Mouse (Mus musculus) testis, postnatal 10 days (tissue): ENCODE data around the gene Mfap1b.
"Not testable (repeated sequence)": the region's sequence is repeated elsewhere in the genome, so short reads cannot be mapped to it uniquely, and the experiment has no call there.

ENCODE experiments used
- DNase-seq: peaks from one replicate; pipeline ENCODE4 v3.0.0; 2021; ENCODE audit warnings: low spot score

The Mfap1b gene

DNA sequence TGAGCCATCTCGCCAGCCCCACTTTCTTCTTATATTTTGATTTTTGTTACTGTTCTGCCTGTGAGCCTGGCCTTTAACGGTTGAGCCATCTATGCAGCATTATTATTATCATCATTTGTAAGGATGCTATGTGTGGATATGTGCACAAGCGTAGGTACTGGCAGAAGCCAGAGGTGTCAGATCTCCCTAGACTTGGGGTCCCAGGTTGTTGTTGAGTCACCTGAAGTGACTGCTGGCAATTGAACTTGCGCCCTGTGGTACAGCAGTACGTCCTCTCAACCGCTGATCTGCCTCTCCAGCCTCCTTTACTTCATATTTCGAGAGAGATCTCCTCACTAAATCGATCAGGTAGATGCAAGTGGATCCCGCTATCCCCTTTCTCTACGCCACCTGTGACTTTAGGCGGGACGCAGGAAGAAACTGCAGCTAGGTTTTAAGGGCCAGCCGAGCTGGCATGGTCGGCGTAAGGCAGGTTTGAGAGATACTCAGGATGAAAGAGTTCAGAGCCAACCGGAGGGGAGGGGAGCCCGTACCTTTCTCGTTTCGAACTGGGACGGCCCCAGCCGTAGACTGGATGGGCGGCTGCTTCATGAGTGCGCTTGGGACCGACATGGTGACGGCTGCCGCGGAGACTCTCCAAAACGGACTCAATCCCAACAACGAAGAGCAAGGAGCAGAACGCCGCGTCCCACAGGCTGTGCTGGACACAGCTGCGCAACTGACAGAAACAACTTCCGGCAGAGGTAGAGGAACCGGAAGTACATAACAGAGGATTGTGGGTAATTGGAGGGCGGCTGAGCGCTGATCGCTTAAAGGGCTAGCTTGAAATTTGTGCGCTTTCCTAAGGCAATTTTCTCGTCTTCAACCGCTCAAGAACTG, at the start of gene Mfap1b:
Mfap1b (minus strand) TSS at position 767 of the 879 bp plus-strand sequence.
- DNase-seq = peak; percentile 79

DNA sequence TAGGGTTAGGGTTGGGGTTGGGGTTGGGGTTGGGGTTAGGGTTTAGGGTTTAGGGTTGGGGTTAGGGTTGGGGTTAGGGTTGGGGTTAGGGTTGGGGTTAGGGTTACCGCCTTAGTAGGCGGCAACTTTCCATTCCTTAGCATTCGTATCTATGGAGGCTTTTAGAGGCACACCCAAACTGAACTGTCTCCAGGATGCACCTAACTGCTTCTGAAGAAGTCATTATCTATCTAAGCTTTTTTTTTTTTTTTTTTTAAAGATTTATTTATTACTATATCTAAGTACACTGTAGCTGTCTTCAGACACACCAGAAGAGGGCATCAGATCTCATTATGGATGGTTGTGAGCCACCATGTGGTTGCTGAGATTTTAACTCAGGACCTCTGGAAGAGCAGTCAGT, 49.0 kb upstream of the Mfap1b start:
- DNase-seq = not testable (repeated sequence)

DNA sequence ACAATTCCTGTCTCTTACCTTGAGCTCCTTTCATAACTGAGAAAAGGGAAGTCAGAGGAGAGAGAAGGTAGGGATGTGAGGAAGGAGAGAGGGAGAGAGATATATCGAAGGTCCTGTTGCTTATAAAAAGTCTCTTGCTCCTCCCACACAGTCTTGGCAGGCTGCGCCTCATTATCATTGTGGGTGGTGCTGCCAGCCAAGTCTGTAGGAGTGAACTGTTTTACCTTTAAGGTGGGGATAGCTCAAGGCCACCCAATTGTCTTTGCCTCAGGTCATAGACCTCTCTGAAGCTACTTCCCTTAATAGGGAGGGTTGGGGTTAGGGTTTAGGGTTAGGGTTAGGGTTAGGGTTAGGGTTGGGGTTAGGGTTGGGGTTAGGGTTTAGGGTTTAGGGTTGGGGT, 48.1 kb upstream of the Mfap1b start:
- no peak for DNase-seq

DNA sequence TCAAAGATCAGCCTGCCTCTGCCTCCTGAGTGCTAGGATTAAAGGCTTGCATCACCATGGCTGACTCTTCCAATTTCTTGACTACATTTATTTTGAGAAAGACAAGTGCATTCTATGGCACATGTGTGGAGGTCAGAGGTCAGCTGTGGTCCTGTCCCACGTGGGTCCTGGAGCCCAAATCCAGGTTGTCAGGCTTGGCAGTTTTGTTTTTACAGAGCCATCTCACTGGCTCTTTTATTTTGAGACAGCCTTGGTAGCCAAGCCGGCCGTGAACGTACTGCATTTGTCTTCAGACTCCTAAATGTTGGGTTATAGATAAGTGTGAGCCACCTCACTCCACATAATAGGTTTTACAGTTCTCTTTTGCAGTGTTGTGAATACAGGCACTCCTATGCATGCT, 44.8 kb upstream of the Mfap1b start:
- not testable (repeated sequence) for DNase-seq

DNA sequence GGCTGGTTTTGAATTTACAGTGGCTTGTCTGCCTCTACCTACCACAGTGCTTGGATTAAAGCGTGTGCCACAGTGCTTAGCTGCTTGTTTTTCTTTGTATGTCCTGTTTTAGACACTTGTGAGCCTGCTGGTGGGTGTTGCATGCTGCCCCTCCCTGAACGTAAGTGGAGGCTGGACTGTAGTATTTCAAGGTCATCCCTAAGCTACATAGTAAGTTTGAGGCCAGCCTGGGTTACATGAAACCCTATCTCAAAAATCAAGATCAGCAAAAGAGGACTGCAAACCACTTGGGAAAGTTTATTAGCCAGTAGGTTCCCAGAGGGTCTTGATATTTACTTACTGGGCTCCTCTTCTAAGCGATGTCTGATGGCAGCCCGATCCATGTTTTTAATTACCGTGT, 44.2 kb upstream of the Mfap1b start:
- DNase-seq = no peak

DNA sequence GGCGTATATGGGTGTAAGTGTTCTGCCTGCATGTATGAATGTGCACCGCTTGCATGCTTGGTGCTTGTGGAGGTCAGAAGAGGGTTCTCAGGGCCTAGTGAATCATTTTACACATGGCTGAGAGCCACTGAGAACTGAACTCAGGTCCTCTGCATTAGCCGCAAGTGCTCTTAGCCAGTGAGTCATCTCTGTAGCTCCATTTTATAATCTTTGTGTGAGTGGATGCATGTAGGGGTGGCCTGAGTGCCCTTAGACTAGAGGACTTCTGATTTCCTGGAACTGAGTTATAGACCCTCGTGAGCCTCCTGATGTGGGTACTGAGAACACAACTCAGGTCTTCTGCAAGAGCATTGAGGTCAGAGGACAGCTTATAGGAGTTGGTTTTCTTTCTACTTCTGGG, 40.3 kb upstream of the Mfap1b start:
- DNase-seq = no peak

DNA sequence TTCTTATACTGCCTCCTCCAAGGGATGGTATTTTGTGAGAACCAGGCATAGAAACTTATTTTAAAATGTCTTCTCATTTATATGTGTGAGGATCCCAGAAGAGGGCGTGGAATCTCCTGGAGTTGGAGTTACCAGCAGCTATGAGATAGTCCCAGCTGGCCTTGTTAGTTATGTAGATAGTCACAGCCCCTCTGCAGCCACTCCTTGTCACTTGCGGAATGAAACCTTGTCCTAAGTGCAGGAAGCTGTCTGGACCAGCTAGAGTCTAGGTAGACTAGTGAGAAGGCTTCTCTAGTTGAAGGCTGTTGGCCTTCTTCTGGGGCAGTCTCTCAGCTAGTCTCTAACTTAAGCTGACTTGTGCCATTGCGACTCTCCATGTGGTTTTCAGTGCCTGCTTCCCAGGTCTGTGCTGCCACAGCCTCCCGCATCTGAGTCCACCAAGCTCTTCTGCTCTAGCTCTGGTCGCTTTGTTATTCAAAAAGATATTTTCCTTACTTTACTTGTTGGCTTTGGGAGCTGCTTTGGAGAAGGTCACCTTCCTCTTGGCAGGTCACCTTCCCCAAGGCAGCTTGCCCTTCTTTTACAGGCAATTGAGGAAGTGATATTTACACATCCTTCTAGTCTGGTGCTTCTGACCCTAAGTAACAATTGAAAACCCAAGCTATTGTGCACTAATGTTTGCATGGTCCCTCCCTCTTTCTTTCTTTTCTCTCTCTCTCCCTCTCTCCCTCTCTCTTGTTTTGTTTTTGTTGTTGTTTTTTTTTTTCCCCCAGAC, 39.3 kb upstream of the Mfap1b start:
- not testable (repeated sequence) for DNase-seq

DNA sequence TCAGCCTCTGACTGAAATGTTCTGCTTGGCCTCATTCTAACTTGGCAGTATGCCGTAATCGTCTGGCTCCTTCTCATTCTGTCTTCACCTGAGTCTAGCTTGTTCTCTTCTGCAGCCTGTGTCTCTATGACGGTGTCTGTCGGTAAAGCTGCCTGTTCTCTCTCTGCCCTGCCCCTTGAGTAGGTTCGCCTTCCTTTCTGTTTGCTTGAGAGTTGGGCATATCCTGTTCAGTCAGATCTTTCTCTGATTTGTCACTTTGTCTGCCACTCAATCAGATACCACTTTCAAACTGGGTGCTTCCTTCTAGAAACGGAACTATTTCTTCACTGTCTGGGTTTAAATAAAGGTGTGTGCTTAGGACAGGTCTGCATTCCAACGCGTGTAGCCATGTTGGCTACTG, 37.5 kb upstream of the Mfap1b start:
- DNase-seq = no peak

DNA sequence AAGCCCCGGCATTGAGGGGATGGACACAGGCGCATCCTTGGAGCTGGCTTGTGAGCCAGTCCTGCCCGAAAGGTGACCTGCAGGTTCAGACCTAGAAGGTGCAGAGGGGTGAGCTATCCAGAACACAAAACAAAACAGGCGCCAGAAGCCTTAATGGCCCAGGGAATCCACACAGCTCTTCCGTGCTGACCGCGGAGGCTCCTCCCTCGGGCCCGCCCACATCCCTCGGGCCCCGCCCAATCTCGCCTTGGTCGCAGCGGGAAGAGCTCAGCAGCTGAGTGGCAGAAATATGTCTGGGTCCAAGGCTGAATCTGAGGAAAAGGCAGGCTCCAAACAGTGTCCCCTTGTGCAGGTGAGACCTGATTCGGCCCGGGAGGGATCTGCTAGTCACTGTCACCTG, 35.7 kb upstream of the Mfap1b start:
- DNase-seq = peak; percentile 89

DNA sequence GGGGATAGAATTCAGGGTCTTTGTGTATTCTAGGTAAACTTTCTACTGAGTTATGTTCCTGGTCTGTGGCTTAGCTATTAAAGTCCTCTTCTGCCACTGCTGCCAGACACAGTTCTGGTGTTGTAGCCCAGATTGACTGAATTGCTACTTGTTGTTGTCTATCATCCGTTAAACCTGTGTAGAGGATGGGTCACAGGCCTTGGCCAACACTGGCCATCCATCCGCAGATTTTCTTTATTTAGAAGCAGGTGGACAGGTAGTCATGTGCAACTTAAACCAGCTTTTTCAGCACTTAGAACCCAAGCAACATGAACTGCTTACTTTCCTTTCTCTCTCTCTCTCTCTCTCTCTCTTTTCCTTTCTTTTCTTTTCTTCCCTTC, 34.1 kb upstream of the Mfap1b start:
- DNase-seq = no peak

DNA sequence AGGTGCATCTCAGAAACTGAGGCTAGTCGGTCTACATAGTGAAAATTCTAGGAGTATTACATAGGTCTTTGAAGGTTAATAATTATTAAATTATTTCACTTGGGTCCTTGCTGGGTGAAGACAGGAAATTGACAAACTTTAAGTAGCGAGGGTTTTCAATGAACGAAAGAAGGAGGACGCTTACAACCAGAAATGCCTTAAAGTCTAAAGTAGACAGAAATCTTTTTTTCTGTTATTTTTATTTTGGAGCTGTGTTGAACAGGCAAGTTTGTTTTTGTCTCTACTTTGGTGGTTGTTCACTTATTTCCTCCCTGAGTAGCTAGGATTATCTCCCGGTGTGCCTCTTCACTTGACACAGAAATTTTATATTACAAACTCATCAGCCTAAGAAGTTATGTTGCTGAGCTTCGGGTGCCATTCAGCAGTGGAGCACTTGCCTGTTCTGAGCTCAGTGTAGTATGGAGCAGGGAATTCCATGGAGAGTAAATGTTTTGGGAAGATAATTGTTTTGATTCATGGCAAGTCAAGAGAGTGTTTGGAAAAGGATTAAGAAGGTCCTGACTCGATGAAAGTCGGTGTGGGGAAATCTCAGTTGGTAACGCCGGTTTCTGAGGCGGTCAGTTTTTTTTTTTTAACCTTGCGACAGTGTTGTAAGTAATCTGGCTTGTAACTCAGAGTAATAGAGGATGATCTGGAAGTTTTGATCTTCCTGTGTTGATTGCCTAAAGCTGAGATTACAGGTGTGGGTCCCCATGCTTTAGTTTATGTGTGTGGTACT, 33.5 kb upstream of the Mfap1b start:
- no peak for DNase-seq

DNA sequence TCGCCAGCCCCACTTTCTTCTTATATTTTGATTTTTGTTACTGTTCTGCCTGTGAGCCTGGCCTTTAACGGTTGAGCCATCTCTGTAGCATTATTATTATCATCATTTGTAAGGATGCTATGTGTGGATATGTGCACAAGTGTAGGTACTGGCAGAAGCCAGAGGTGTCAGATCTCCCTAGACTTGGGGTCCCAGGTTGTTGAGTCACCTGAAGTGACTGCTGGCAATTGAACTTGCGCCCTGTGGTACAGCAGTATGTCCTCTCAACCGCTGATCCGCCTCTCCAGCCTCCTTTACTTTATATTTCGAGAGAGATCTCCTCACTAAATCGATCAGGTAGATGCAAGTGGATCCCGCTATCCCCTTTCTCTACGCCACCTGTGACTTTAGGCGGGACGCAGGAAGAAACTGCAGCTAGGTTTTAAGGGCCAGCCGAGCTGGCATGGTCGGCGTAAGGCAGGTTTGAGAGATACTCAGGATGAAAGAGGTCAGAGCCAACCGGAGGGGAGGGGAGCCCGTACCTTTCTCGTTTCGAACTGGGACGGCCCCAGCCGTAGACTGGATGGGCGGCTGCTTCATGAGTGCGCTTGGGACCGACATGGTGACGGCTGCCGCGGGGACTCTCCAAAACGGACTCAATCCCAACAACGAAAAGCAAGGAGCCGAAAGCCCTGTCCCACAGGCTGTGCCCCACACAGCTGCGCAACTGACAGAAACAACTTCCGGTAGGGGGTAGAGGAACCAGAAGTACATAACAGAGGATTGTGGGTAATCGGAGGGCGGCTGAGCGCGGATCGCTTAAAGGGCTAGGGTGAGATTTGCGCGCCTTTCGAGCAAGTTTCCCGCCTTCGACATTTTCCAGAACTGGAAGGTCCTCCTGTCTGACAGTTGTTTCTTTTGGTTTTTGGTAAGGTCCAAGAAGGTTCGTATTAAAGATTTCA, 32.3 kb upstream of the Mfap1b start, which contains the start of the genes Mfap1a and Wdr76:
Mfap1a (minus strand) TSS at position 724 of the 941 bp plus-strand sequence.
Wdr76 (plus strand) TSS at position 782 of the 941 bp plus-strand sequence.
- peak; percentile 80 for DNase-seq

DNA sequence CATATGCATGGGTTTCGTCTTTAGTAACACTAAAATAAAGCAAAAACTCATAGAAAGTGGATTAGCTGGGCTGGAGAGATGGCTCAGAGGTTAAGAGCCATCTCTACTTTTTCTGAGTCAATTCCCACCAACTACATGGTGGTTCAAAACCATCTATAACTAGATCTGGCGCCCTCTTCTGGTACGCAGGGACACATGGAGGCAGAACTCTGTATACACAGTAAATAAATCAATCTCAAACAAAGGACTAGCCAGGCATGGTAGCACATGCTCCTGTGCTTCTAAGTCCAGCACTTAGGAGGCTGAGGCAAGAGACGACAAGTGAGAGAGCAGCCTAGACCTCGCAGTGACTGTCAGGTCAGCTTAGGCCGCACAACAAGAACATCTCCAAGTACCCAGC, 27.7 kb upstream of the Mfap1b start:
- DNase-seq = not testable (repeated sequence)

DNA sequence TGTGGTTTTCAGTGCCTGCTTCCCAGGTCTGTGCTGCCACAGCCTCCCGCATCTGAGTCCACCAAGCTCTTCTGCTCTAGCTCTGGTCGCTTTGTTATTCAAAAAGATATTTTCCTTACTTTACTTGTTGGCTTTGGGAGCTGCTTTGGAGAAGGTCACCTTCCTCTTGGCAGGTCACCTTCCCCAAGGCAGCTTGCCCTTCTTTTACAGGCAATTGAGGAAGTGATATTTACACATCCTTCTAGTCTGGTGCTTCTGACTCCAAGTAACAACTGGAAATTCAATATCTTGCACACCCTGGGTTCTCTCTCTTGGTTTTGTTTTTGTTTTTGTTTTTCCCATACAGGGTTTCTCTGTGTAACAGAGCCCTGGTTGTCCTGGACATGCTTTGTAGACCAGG, 10.5 kb upstream of the Mfap1b start:
- DNase-seq = not testable (repeated sequence)

DNA sequence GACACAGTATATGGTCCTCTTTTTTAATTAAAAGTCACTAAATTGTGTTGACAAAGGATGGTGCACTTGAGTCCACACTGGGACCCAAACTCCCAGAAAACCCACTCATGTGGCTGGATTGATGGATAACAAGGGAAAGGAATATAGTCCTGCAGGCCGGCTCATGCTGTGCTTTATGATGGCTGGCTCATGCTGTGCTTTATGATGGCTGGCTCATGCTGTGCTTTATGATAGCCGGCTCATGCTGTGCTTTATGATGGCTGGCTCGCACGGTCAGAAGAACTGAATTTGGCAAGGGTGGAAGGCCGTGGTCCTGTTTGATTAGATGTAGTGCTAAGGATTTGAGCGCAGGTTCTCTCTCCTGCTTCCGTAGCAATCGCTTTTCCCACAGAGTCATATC, 9.7 kb upstream of the Mfap1b start:
- no peak for DNase-seq

DNA sequence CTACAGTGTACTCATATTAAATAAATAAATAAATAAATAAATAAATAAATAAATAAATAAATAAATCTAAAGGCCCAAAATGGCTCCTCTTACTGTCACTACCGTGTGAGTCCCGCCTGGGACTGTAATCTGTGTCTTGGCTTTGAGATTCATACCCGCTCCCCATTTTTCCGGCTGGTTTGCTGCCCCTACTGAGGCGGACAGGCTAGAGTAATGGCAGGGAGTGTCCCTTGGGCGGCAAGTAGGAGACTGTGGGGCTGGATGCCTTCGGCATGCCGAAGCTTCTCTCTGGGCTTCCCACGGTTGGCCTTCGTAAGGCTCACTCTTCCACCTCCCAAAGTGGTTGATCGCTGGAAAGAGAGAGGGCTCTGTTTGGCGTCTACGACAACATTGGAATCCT, 7.0 kb upstream of the Mfap1b start:
- not testable (repeated sequence) for DNase-seq

DNA sequence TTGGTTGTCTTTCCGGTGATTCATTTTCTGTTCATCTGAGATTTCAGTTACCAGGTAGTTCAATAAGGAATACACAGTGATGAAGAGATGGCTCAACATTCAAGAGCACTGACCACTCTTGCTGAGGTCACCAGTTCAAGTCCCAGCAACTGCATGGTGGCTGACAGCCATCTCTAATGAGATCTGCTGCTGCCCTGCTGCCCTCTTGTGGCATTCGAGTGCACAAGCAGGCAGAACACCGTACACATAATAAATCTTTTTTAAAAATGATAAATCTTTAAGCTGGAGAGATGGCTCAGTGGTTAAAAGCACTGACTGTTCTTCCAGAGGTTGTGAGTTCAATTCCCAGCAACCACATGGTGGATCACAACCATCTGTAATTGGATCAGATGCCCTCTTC, 6.6 kb upstream of the Mfap1b start:
- no peak for DNase-seq

DNA sequence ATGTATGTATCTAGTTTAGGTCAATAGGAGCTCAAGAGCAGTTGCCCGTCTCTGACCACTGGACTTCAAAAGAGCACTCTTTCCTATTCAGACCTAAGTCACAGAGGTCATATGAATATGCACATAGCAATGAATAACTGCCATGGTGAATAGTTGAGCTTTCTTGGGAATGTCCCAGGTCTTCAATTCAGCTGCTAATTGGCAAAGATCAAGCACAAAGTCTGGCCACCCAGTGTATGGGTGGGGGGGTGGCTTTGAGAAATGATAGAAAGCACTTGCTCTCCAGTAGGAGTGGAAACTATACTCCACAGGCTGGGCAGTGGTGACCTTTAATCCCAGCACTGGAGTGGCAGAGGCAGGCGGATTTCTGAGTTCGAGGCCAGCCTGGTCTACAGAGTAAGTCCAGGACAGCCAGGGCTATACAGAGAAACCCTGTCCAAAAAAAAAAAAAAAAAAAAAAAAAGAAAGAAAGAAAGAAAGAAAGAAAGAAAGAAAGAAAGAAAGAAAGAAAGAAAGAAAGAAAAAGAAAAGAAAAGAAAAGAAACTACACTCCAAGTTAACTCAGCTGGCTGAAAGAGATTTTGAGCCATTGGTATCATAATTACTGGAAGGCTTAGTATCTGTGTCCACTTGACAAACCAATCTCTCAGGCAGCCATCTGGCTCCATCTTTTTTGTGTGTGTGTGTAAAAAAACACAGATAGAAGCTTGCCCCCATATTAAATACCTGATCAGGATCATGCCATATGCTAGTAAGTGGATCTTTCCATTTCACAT, 3.8 kb upstream of the Mfap1b start:
- DNase-seq = no peak

DNA sequence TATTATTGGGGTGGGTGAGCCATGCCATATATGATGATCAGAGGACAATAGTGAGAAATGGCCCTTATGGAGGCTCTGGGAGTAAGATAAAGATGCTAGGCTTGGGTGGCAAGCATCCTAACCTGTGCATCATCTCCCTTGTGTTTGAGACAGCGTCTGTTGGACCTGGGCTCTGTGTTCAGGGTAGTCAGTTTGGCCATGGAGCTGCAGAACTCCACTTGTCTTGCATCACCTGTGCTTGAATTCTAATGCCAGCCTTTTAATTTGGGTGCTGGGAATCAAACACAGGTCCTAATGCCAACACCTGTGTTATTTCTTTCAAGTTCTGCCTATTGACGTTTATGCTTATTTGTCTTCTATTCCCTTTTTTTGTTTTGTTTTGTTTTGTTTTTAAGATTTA, 1.4 kb upstream of the Mfap1b start:
- DNase-seq = not testable (repeated sequence)

DNA sequence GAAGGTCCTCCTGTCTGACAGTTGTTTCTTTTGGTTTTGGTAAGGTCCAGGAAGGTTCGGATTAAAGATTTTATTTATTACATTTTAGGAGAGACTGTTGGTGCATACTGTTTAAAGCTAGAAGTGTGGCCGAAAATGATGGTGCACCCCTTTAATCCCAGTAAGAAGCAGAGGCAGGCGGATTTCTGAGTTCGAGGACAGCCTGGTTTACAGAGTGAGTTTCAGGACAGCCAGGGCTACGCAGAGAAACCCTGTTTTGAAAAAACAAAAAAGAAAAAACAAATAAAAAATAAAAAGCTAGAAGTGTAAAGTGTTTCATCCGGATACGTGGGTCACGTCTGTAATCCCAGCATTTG, 291 bp upstream of the Mfap1b start:
- DNase-seq = no peak
